In the genomic region with DNA sequence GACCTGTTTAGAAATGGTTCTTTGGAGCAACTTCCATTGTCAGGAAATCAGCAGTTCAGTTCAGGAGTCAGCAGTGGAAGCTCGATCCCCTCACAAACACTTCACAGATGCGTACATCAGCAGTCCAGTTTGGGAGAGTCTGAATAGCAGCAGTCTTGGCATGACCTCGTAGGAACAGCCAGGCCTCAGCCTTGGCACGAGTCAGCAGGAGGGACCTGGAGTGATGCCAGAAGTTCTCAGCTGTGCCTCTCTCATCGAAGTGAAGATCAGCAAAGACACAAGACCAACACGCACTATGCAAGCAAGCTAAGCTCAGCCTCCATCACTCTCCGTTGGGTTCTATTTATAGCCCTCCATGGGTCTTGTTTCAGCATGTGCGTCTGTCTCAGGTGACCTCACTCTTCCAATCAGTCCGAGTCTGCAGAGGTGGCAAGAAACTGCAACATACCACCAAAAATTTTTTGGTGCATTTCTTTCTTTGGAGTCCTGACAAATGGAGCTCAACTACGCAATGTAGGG, we compare ENCODE assay signal across 10 mouse cellular contexts. TPM values are rescaled to one million over a fixed set of nuclear protein-coding genes. Genes with fewer than 3 reads are reported as not detected.
DNase-seq lines count a peak whose midpoint lies in the region; ATAC-seq and TF ChIP-seq lines count a peak whose summit lies in the region.
"Had no signal": no experiment of that assay in that cellular context is flagged by ENCODE, and none has a peak within 500 bp of the region (broad histone marks: within the 10 kb centered on the region; RNA-seq: fewer than 3 reads in every experiment).

No protein-coding gene starts in this region.

- TF ChIP-seq POLR2A in heart, adult 2 months (IDR thresholded peaks at IDR 0.05; ENCODE audit: insufficient read depth, low read depth, low read length): no peak

- no peak overlapping the region for H3K4me2 ChIP-seq in heart, postnatal 0 days (ENCODE audit: low read depth, low read length)
- H3K4me2 ChIP-seq in midbrain, postnatal 0 days (ENCODE audit: low read depth, low read length, poor library complexity, severe bottlenecking): no peak overlapping the region
- no peak overlapping the region for H3K4me2 ChIP-seq in midbrain, embryonic 16.5 days (ENCODE audit: low read length)

- H3K4me3 ChIP-seq in heart, postnatal 0 days (ENCODE audit: low read depth, low read length): no peak overlapping the region
- H3K4me3 ChIP-seq in heart, adult 2 months: no peak overlapping the region
- no peak overlapping the region for H3K4me3 ChIP-seq in midbrain, postnatal 0 days (ENCODE audit: low read depth, low read length)
- no peak overlapping the region for H3K4me3 ChIP-seq in midbrain, embryonic 16.5 days (ENCODE audit: low read depth, low read length)

- peak; percentile 29 for DNase-seq in heart, postnatal 0 days (ENCODE audit: low spot score)
- no peak for DNase-seq in heart, adult 2 months
- peak; percentile 69 for DNase-seq in midbrain, postnatal 0 days (ENCODE audit: low spot score)
- DNase-seq in adrenal gland, postnatal 25 days: peak; percentile 47
- DNase-seq in skeletal muscle tissue, adult 2 months (ENCODE audit: low read depth, low spot score): peak; percentile 38
- DNase-seq in urinary bladder, postnatal 25 days (ENCODE audit: low spot score): no peak

- H3K27me3 ChIP-seq in heart, postnatal 0 days (ENCODE audit: control insufficient read depth, insufficient read depth, low read length): no peaks in the 10 kb centered on the region
- H3K27me3 ChIP-seq in heart, adult 2 months (ENCODE audit: control insufficient read depth, insufficient read depth, low read length): no peaks in the 10 kb centered on the region
- H3K27me3 ChIP-seq in midbrain, postnatal 0 days (ENCODE audit: insufficient read depth, low read length): no peaks in the 10 kb centered on the region
- H3K27me3 ChIP-seq in midbrain, embryonic 16.5 days (ENCODE audit: control insufficient read depth, insufficient read depth, low read depth, low read length): no peaks in the 10 kb centered on the region

- TF ChIP-seq EP300 in heart, postnatal 0 days (IDR thresholded peaks at IDR 0.05; ENCODE audit: low read depth): no peak
- no peak for TF ChIP-seq EP300 in heart, adult 2 months (IDR thresholded peaks at IDR 0.05; ENCODE audit: insufficient read depth, low read depth, low read length)

- no peaks in the 10 kb centered on the region for H3K79me2 ChIP-seq in heart, adult 2 months (replicated peaks; ENCODE audit: control insufficient read depth, insufficient read depth, low read length)

- 35% methylated on average over 10 of the region's 10 CpGs for WGBS in heart, postnatal 0 days
- WGBS in heart, adult 2 months: 41% methylated on average over 10 of the region's 10 CpGs
- WGBS in midbrain, postnatal 0 days: 71% methylated on average over 10 of the region's 10 CpGs
- 71% methylated on average over 10 of the region's 10 CpGs for WGBS in midbrain, embryonic 16.5 days

- TF ChIP-seq CTCF in heart, postnatal 0 days (IDR thresholded peaks at IDR 0.05; ENCODE audit: low read depth): no peak
- no peak for TF ChIP-seq CTCF in heart, adult 2 months (IDR thresholded peaks at IDR 0.05)
- no peak for TF ChIP-seq CTCF in midbrain, postnatal 0 days (IDR thresholded peaks at IDR 0.05)

- no peak overlapping the region for H3K27ac ChIP-seq in heart, postnatal 0 days (ENCODE audit: low read depth)
- no peak overlapping the region for H3K27ac ChIP-seq in heart, adult 2 months
- no peak overlapping the region for H3K27ac ChIP-seq in midbrain, postnatal 0 days (ENCODE audit: low read depth, low read length)
- no peak overlapping the region for H3K27ac ChIP-seq in midbrain, embryonic 16.5 days (ENCODE audit: low read length)
- H3K27ac ChIP-seq: kidney, postnatal 0 days had no signal

- ATAC-seq in heart, postnatal 0 days (ENCODE audit: insufficient read depth, low read depth): peak; percentile 69
- ATAC-seq in midbrain, postnatal 0 days (ENCODE audit: low FRiP score): no peak
- no peak for ATAC-seq in midbrain, embryonic 16.5 days

- no peak overlapping the region for H3K9ac ChIP-seq in heart, postnatal 0 days (replicated peaks; ENCODE audit: low read depth, low read length)
- H3K9ac ChIP-seq in heart, adult 2 months (ENCODE audit: low read depth, low read length): no peak overlapping the region
- no peak overlapping the region for H3K9ac ChIP-seq in midbrain, postnatal 0 days (replicated peaks; ENCODE audit: low read length, poor library complexity, severe bottlenecking)
- H3K9ac ChIP-seq in midbrain, embryonic 16.5 days (ENCODE audit: low read depth, low read length): no peak overlapping the region

- intact Hi-C loops in heart, adult 2 months (cut with DNase I): no loop called here

- H3K4me1 ChIP-seq in heart, postnatal 0 days (ENCODE audit: control insufficient read depth, insufficient read depth): no peaks in the 10 kb centered on the region
- no peaks in the 10 kb centered on the region; the same call in 1 of the 2 replicates for H3K4me1 ChIP-seq in heart, adult 2 months (ENCODE audit: control insufficient read depth, insufficient read depth, low read length)
- no peaks in the 10 kb centered on the region for H3K4me1 ChIP-seq in midbrain, postnatal 0 days (ENCODE audit: insufficient read depth, low read length)
- no peaks in the 10 kb centered on the region for H3K4me1 ChIP-seq in midbrain, embryonic 16.5 days (ENCODE audit: control insufficient read depth, insufficient read depth, low read length)

- no peaks in the 10 kb centered on the region for H3K9me3 ChIP-seq in heart, postnatal 0 days (replicated peaks; ENCODE audit: control insufficient read depth, low read length)
- no peaks in the 10 kb centered on the region for H3K9me3 ChIP-seq in midbrain, postnatal 0 days (ENCODE audit: low read length)
- no peaks in the 10 kb centered on the region for H3K9me3 ChIP-seq in midbrain, embryonic 16.5 days (replicated peaks; ENCODE audit: control insufficient read depth, low read length, poor library complexity, severe bottlenecking)
- H3K9me3 ChIP-seq: G1E had no signal

- no peaks in the 10 kb centered on the region for H3K36me3 ChIP-seq in heart, postnatal 0 days (replicated peaks; ENCODE audit: control insufficient read depth, insufficient read depth, low read length)
- H3K36me3 ChIP-seq in heart, adult 2 months (ENCODE audit: control insufficient read depth, insufficient read depth, low read length): no peaks in the 10 kb centered on the region
- H3K36me3 ChIP-seq in midbrain, postnatal 0 days (ENCODE audit: insufficient read depth, low read length): no peaks in the 10 kb centered on the region
- no peaks in the 10 kb centered on the region for H3K36me3 ChIP-seq in midbrain, embryonic 16.5 days (ENCODE audit: control insufficient read depth, insufficient read depth, low read length)
- H3K36me3 ChIP-seq: G1E had no signal

RNA-seq across cellular contexts. Expression of gene Gpr33, which starts 15.0 kb away (rescaled TPM):
- total RNA-seq in heart, postnatal 0 days (2014; rRNA removed; ENCODE audit: low replicate concordance): not detected in 2 replicates
- not detected in 2 replicates for polyA plus RNA-seq in heart, postnatal 0 days (2015; fragmentation: Nextera tagmentation; extraction: Ambion mirVana)
- total RNA-seq in heart, adult 2 months (2021): not detected
- polyA plus RNA-seq in heart, adult 2 months (2012; rRNA removed): not detected in 2 replicates
- not detected in 2 replicates for total RNA-seq in midbrain, postnatal 0 days (2014; rRNA removed)
- not detected in 2 replicates for polyA plus RNA-seq in midbrain, postnatal 0 days (2015; fragmentation: Nextera tagmentation; extraction: Ambion mirVana)
- polyA plus RNA-seq in midbrain, embryonic 16.5 days (2015; fragmentation: Nextera tagmentation; extraction: Ambion mirVana): not detected in 2 replicates
- total RNA-seq in adrenal gland, postnatal 25 days (2021): not detected in 2 replicates
- total RNA-seq: liver, adult 2 months had no signal
- polyA plus RNA-seq: G1E; kidney, postnatal 0 days; liver, adult 2 months had no signal

RNA-seq across cellular contexts. Expression of gene Dtd2, which starts 36.6 kb away (rescaled TPM):
- total RNA-seq in heart, postnatal 0 days (2014; rRNA removed; ENCODE audit: low replicate concordance): 20.3 and 25.8 TPM in 2 replicates
- polyA plus RNA-seq in heart, postnatal 0 days (2015; fragmentation: Nextera tagmentation; extraction: Ambion mirVana): 23.6 and 24.7 TPM in 2 replicates
- total RNA-seq in heart, adult 2 months (2021): 1 to 10 TPM; 4.4 to 5.5 TPM
- 3.9 and 5.9 TPM in 2 replicates for polyA plus RNA-seq in heart, adult 2 months (2012; rRNA removed)
- total RNA-seq in midbrain, postnatal 0 days (2014; rRNA removed): 11.6 and 23.8 TPM in 2 replicates
- 31.1 and 33.2 TPM in 2 replicates for polyA plus RNA-seq in midbrain, postnatal 0 days (2015; fragmentation: Nextera tagmentation; extraction: Ambion mirVana)
- 18.2 and 24.7 TPM in 2 replicates for polyA plus RNA-seq in midbrain, embryonic 16.5 days (2015; fragmentation: Nextera tagmentation; extraction: Ambion mirVana)
- 17.2 and 39.9 TPM in 2 replicates for total RNA-seq in adrenal gland, postnatal 25 days (2021)

RNA-seq across cellular contexts. Expression of gene Nubpl, which starts 54.7 kb away (rescaled TPM):
- total RNA-seq in heart, postnatal 0 days (2014; rRNA removed; ENCODE audit: low replicate concordance): 2.7 and 9.0 TPM in 2 replicates
- 9.4 and 9.9 TPM in 2 replicates for polyA plus RNA-seq in heart, postnatal 0 days (2015; fragmentation: Nextera tagmentation; extraction: Ambion mirVana)
- 10 to 100 TPM in 1 of 2 experiments, 1 to 10 TPM in 1; 7.5 to 10.3 TPM for total RNA-seq in heart, adult 2 months (2021)
- polyA plus RNA-seq in heart, adult 2 months (2012; rRNA removed): 3.2 and 4.3 TPM in 2 replicates
- 3.6 and 7.8 TPM in 2 replicates for total RNA-seq in midbrain, postnatal 0 days (2014; rRNA removed)
- polyA plus RNA-seq in midbrain, postnatal 0 days (2015; fragmentation: Nextera tagmentation; extraction: Ambion mirVana): 6.2 and 6.9 TPM in 2 replicates
- polyA plus RNA-seq in midbrain, embryonic 16.5 days (2015; fragmentation: Nextera tagmentation; extraction: Ambion mirVana): 7.7 and 8.5 TPM in 2 replicates
- 13.5 and 15.9 TPM in 2 replicates for total RNA-seq in adrenal gland, postnatal 25 days (2021)

Comparison
In these comparisons a context has a peak if more than half of its experiments do, and no peak if none do; other contexts are left out.
1. DNase-seq: peak in heart, postnatal 0 days (single experiment), midbrain, postnatal 0 days (single experiment), adrenal gland, postnatal 25 days (single experiment) and skeletal muscle tissue, adult 2 months (single experiment); none in heart, adult 2 months (0 of 2) and urinary bladder, postnatal 25 days (single experiment).